Mouse (Mus musculus) liver, embryonic 14.5 days (tissue): ENCODE measurements around the gene Rad21l. TPM values are rescaled to one million over a fixed set of nuclear protein-coding genes. Genes with fewer than 3 reads are reported as not detected.

Experiments
- ATAC-seq: fragments of 200-750 bp; cut with Nextera tagmentation; 2 replicates; pipeline ENCODE4 v1.8.0; 2017; ENCODE audit warnings: moderate number of reproducible peaks, mild to moderate bottlenecking, moderate library complexity; ENCODE audit not compliant: insufficient read depth
- DNase-seq, 3 experiments: peaks; one replicate each; pipeline ENCODE4 v3.0.0-alpha.2; 2012 to 2013; ENCODE audit warnings: low read depth in 3 of 3, low spot score in 3 of 3
- H3K27ac ChIP-seq: fragments of 300-500 bp; sonication (generic); 2 replicates; pipeline ENCODE4 v1.5.1; 2014; ENCODE audit warnings: moderate library complexity, mild to moderate bottlenecking, control low read depth, inconsistent platforms
- H3K27me3 ChIP-seq: fragments of 300-500 bp; sonication (generic); 2 replicates; pipeline ENCODE4 v1.6.1; 2014; ENCODE audit warnings: mild to moderate bottlenecking, low read length, moderate library complexity; ENCODE audit not compliant: control insufficient read depth, insufficient read depth
- H3K36me3 ChIP-seq: fragments of 300-500 bp; sonication (generic); replicated peaks from 2 replicates; pipeline ENCODE4 v1.6.1; 2014; ENCODE audit warnings: low read depth; ENCODE audit not compliant: control insufficient read depth, insufficient read depth
- H3K4me1 ChIP-seq, 2 experiments: fragments of 200-500 bp in 1 of 2; fragments of 300-500 bp in 1 of 2; sonication (generic) in 1 of 2; replicated peaks; 2 replicates each; pipeline ENCODE4 v1.6.1; 2012 to 2014; ENCODE audit warnings: antibody characterized with exemption in 1 of 2, inconsistent platforms in 1 of 2, low read length in 1 of 2; ENCODE audit not compliant: control insufficient read depth in 2 of 2, insufficient read depth in 2 of 2
- H3K4me2 ChIP-seq: fragments of 300-500 bp; sonication (generic); 2 replicates; pipeline ENCODE4 v1.6.1; 2014; ENCODE audit warnings: low read depth, mild to moderate bottlenecking, control low read depth, moderate library complexity
- H3K4me3 ChIP-seq, 2 experiments: fragments of 200-500 bp in 1 of 2; fragments of 300-500 bp in 1 of 2; sonication (generic) in 1 of 2; 2 replicates each; pipeline ENCODE4 v1.5.1; 2012 to 2014; ENCODE audit warnings: low read depth in 2 of 2, low read length in 2 of 2, mild to moderate bottlenecking in 2 of 2, control low read depth in 1 of 2, inconsistent platforms in 1 of 2, moderate library complexity in 1 of 2; ENCODE audit not compliant: insufficient read depth in 1 of 2
- H3K9ac ChIP-seq: fragments of 300-500 bp; sonication (generic); replicated peaks from 2 replicates; pipeline ENCODE4 v1.6.1; 2014; ENCODE audit warnings: mild to moderate bottlenecking, control low read depth, moderate library complexity
- H3K9me3 ChIP-seq: fragments of 300-500 bp; sonication (generic); 2 replicates; pipeline ENCODE4 v1.6.1; 2016; ENCODE audit warnings: low read length, mixed read lengths; ENCODE audit not compliant: control insufficient read depth
- CTCF ChIP-seq: IDR thresholded peaks from 2 replicates; pipeline ENCODE4 v1.5.1; 2016; ENCODE audit warnings: antibody characterized with exemption, low read depth, control low read depth
- EP300 ChIP-seq: IDR thresholded peaks from 2 replicates; pipeline ENCODE4 v1.6.1; 2016; ENCODE audit warnings: antibody characterized with exemption, low read depth
- WGBS: fragments of 180-500 bp; shearing (Covaris S2); extraction: QIAGEN DNeasy Blood & Tissue Kit; methylation state at CpG from one replicate; pipeline ENCODE4 v1.1.7; 2014; ENCODE audit not compliant: insufficient replicate concordance; 5-methylcytosine and 5-hydroxymethylcytosine counted together
- polyA plus RNA-seq, 2 experiments: library from polyadenylated mRNA; depleted of rRNA in 1 of 2; stranded (reverse) in 1 of 2; unstranded in 1 of 2; fragments of >200 nt; fragmentation: Nextera tagmentation in 1 of 2; extraction: Ambion mirVana in 1 of 2; gene quantifications; 2 replicates each; pipeline versions ENCODE4 v1.2.1 to v1.2.3; 2012 to 2014

The Rad21l gene
- polyA plus RNA-seq, 2 experiments: not detected

GRCm38 (mm10) chr2:151609974-151610373 lies 58.4 kb downstream of the Rad21l start:
- H3K9me3 ChIP-seq: no peaks in the 10 kb centered on the region
- H3K4me3 ChIP-seq: no peak overlapping the region
- no peak overlapping the region for H3K4me2 ChIP-seq
- H3K27me3 ChIP-seq: no peaks in the 10 kb centered on the region
- H3K4me1 ChIP-seq: no peaks in the 10 kb centered on the region
- DNase-seq (no peak), ATAC-seq (no peak)
- 52% methylated on average over 3 of the region's 3 CpGs for WGBS
- H3K36me3 ChIP-seq: no peaks in the 10 kb centered on the region
- no peak overlapping the region for H3K27ac ChIP-seq
- no peak overlapping the region for H3K9ac ChIP-seq
- TF ChIP-seq EP300 (no peak), CTCF (no peak)

- H3K4me2 ChIP-seq: no peak overlapping the region
- 29% methylated on average over 1 of the region's 1 CpGs for WGBS
- H3K27me3 ChIP-seq: no peaks in the 10 kb centered on the region
Observed at GRCm38 (mm10) chr2:151608435-151608834, 59.9 kb downstream of the Rad21l start.

GRCm38 (mm10) chr2:151605437-151605987 lies 62.8 kb downstream of the Rad21l start:
- no peaks in the 10 kb centered on the region for H3K9me3 ChIP-seq
- no peaks in the 10 kb centered on the region for H3K36me3 ChIP-seq
- WGBS: 29% methylated on average over 11 of the region's 11 CpGs
- H3K27ac ChIP-seq: no peak overlapping the region
- no peaks in the 10 kb centered on the region for H3K4me1 ChIP-seq
- H3K27me3 ChIP-seq: no peaks in the 10 kb centered on the region
- DNase-seq: no peak
- H3K4me3 ChIP-seq: no peak overlapping the region
- no peak overlapping the region for H3K4me2 ChIP-seq
- no peak for TF ChIP-seq CTCF
- no peak for TF ChIP-seq EP300
- ATAC-seq: no peak
- H3K9ac ChIP-seq: no peak overlapping the region

More at GRCm38 (mm10) chr2:151608435-151608834, 59.9 kb downstream of the Rad21l start:
- H3K9me3 ChIP-seq: no peaks in the 10 kb centered on the region
- no peak for ATAC-seq
- H3K27ac ChIP-seq: no peak overlapping the region
- TF ChIP-seq CTCF: no peak
- TF ChIP-seq EP300: no peak
- no peak for DNase-seq
- H3K9ac ChIP-seq: no peak overlapping the region
- H3K36me3 ChIP-seq: no peaks in the 10 kb centered on the region
- H3K4me1 ChIP-seq: no peaks in the 10 kb centered on the region
- H3K4me3 ChIP-seq: no peak overlapping the region

DNA sequence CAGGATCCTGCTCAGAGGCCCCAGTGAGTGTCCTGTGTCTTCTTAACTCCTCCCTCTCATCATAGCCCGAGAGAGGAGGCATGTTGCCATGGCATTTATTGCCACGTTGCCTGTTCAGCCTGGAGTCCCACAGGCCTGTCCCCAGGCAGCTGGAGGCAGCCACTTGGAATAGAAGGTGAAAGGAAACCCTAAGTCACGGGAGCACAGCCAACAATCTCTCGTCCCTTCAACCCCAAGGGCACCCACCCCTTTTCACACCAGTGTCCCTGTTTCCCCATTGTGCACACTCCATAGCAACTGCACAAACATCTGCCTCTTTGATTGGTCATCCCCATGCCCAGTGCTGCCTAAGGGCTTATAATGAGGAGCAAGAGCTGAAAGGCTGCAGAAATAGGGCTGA lies 64.7 kb downstream of the Rad21l start:
- Histone ChIP-seq H3K4me1 (no peaks in the 10 kb centered on the region), H3K4me3 (no peak overlapping the region), H3K4me2 (no peak overlapping the region), H3K27ac (no peak overlapping the region), H3K27me3 (no peaks in the 10 kb centered on the region), H3K9me3 (no peaks in the 10 kb centered on the region), H3K9ac (no peak overlapping the region), H3K36me3 (no peaks in the 10 kb centered on the region)
- WGBS: 44% methylated on average over 4 of the region's 4 CpGs
- TF ChIP-seq EP300 (no peak), CTCF (no peak)
- DNase-seq (no peak), ATAC-seq (no peak)

GRCm38 (mm10) chr2:151602106-151602505 lies 66.2 kb downstream of the Rad21l start:
- ATAC-seq (no peak), DNase-seq (no peak)
- H3K9ac ChIP-seq: no peak overlapping the region
- no peaks in the 10 kb centered on the region for H3K9me3 ChIP-seq
- 42% methylated on average over 4 of the region's 4 CpGs for WGBS
- TF ChIP-seq CTCF (no peak), EP300 (no peak)
- H3K4me3 ChIP-seq: no peak overlapping the region
- no peak overlapping the region for H3K4me2 ChIP-seq
- no peak overlapping the region for H3K27ac ChIP-seq
- no peaks in the 10 kb centered on the region for H3K27me3 ChIP-seq
- H3K36me3 ChIP-seq: no peaks in the 10 kb centered on the region
- H3K4me1 ChIP-seq: no peaks in the 10 kb centered on the region
